Comparison of ENCODE assay signal across 26 mouse cellular contexts in the genomic region with DNA sequence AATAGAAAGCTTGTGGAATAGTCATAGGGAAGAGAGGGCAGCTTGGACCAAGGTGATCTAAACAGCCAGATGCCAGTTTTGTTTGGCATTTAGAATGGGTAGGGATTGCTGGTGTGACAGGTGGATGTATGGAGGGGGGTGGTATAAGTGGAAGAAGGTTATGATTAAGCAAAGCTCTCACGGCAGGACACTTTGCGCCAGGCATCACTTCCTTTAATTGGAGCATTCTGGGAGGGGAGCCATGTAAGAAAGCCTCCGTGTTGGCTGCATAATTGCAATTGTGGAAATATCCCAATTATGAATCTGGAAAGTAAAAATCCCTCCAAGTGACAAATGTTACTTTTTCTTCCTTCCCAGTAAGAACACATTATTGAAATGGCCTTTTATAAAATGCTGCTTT.
DNase-seq lines count a peak whose midpoint lies in the region; ATAC-seq and TF ChIP-seq lines count a peak whose summit lies in the region.
"Had no signal": no experiment of that assay in that cellular context is flagged by ENCODE, and none has a peak within 500 bp of the region (broad histone marks: within the 10 kb centered on the region; RNA-seq: fewer than 3 reads in every experiment).

No protein-coding gene starts in this region.

- H3K4me3 ChIP-seq in layer of hippocampus, adult 2 months = no peak overlapping the region
- H3K4me3 ChIP-seq: embryonic facial prominence, embryonic 12.5 days; erythroblast, embryonic 14.5 days; heart, adult 2 months; heart, embryonic 15.5 days; limb, embryonic 12.5 days; liver, embryonic 12.5 days; neural tube, embryonic 15.5 days had no signal

- no peak for TF ChIP-seq CTCF in layer of hippocampus, adult 2 months (conservative IDR thresholded peaks at IDR 0.05)

- H3K27ac ChIP-seq in layer of hippocampus, adult 2 months = peak overlapping the region; percentile 32; the same call in 1 of the 2 replicates
- H3K27ac ChIP-seq: embryonic facial prominence, embryonic 12.5 days; heart, adult 2 months; heart, embryonic 15.5 days; kidney, postnatal 0 days; limb, embryonic 12.5 days; liver, embryonic 12.5 days; neural tube, embryonic 15.5 days had no signal

- ATAC-seq in cerebellum, adult (ENCODE audit: insufficient number of reproducible peaks, low FRiP score, low TSS enrichment) = peak; percentile 49
- ATAC-seq: CD4-positive, CD25-positive, alpha-beta regulatory T cell, adult 4 months; liver, embryonic 12.5 days; midbrain, embryonic 16.5 days; Patski had no signal

- no peak for DNase-seq in cerebellum, postnatal 4 days (ENCODE audit: low spot score in 2 of 2)
- DNase-seq in layer of hippocampus, adult 2 months (ENCODE audit: low spot score in 2 of 2) = peak in 1 of 2 experiments; percentile 20
- DNase-seq in layer of hippocampus, adult 9-10 months (ENCODE audit: low spot score) = no peak
- DNase-seq in cerebellum, adult 9-10 months = peak; percentile 65
- peak; percentile 23 for DNase-seq in telencephalon, adult 2 months (ENCODE audit: low read depth, low spot score)
- no peak for DNase-seq in gastrocnemius, postnatal 4 days (ENCODE audit: low spot score in 2 of 2)
- DNase-seq in B cell, adult 2 months = no peak
- DNase-seq: adrenal gland, adult 8-10 months; gastrocnemius, postnatal 10 days; heart, adult 2 months; heart, postnatal 4 days; kidney, adult 11 months; lung, adult 2 months; lung, postnatal 36 days; thymus, postnatal 36 days had no signal

Comparison
In these comparisons a context has a peak if more than half of its experiments do, and no peak if none do; other contexts are left out.
1. DNase-seq: peak in cerebellum, adult 9-10 months (single experiment) and telencephalon, adult 2 months (single experiment); none in cerebellum, postnatal 4 days (0 of 2), layer of hippocampus, adult 9-10 months (single experiment), gastrocnemius, postnatal 4 days (0 of 2) and B cell, adult 2 months (0 of 2).